Mouse (Mus musculus) limb, embryonic 13.5 days (tissue): ENCODE results near the gene Try10. TPM values are rescaled to one million over a fixed set of nuclear protein-coding genes. Genes with fewer than 3 reads are reported as not detected.
"Not testable (repeated sequence)": the region's sequence is repeated elsewhere in the genome, so short reads cannot be mapped to it uniquely, and the experiment has no call there.

Experiments used
- ATAC-seq: fragments of 200-750 bp; cut with Nextera tagmentation; 2 replicates; pipeline ENCODE4 v1.8.0; 2017; ENCODE audit warnings: low read depth, moderate number of reproducible peaks, moderate TSS enrichment; ENCODE audit not compliant: low FRiP score
- H3K27ac ChIP-seq: fragments of 300-500 bp; sonication (generic); 2 replicates; pipeline ENCODE4 v1.5.1; 2015; ENCODE audit warnings: inconsistent platforms, mild to moderate bottlenecking, moderate library complexity
- H3K27me3 ChIP-seq: fragments of 300-500 bp; sonication (generic); 2 replicates; pipeline ENCODE4 v1.6.1; 2015; ENCODE audit warnings: mild to moderate bottlenecking, inconsistent platforms
- H3K36me3 ChIP-seq: fragments of 300-500 bp; sonication (generic); 2 replicates; pipeline ENCODE4 v1.6.1; 2015; ENCODE audit warnings: inconsistent platforms, mild to moderate bottlenecking, moderate library complexity
- H3K4me1 ChIP-seq: fragments of 300-500 bp; sonication (generic); 2 replicates; pipeline ENCODE4 v1.6.1; 2015; ENCODE audit warnings: inconsistent platforms
- H3K4me2 ChIP-seq: fragments of 300-500 bp; sonication (generic); replicated peaks from 2 replicates; pipeline ENCODE4 v1.6.1; 2015; ENCODE audit warnings: inconsistent platforms, mild to moderate bottlenecking, moderate library complexity
- H3K4me3 ChIP-seq: fragments of 300-500 bp; sonication (generic); 2 replicates; pipeline ENCODE4 v1.5.1; 2015; ENCODE audit warnings: moderate library complexity, mild to moderate bottlenecking, inconsistent platforms
- H3K9ac ChIP-seq: fragments of 300-500 bp; sonication (generic); 2 replicates; pipeline ENCODE4 v1.6.1; 2015; ENCODE audit warnings: mild to moderate bottlenecking, inconsistent platforms
- H3K9me3 ChIP-seq: fragments of 300-500 bp; sonication (generic); 2 replicates; pipeline ENCODE4 v1.6.1; 2016; ENCODE audit warnings: inconsistent platforms
- WGBS: fragments of 180-500 bp; shearing (Covaris S2); methylation state at CpG from one replicate; pipeline ENCODE4 v1.1.7; 2015; 5-methylcytosine and 5-hydroxymethylcytosine counted together
- polyA plus RNA-seq: library from polyadenylated mRNA; unstranded; fragments of >200 nt; fragmentation: Nextera tagmentation; extraction: Ambion mirVana; gene quantifications from 2 replicates; pipeline ENCODE4 v1.2.1, GENCODE M21; 2015

The Try10 gene
- 0.23 TPM in 1 of 2 replicates, not detected in the other for polyA plus RNA-seq

- Histone ChIP-seq H3K27me3 (no peaks in the 10 kb centered on the region), H3K36me3 (no peaks in the 10 kb centered on the region), H3K27ac (no peak within 1 kb of the TSS), H3K4me2 (no peak within 1 kb of the TSS), H3K4me1 (no peaks in the 10 kb centered on the region), H3K9ac (no peak within 1 kb of the TSS), H3K9me3 (no peaks in the 10 kb centered on the region), H3K4me3 (no peak within 1 kb of the TSS)
- WGBS = 74% methylated on average over 2 of the region's 2 CpGs
- no peak for ATAC-seq
These were observed at the start of gene Try10 for GRCm38 (mm10) chr6:41353932-41354331. TSS of gene Try10 (plus strand) at chr6:41354105.

- H3K9me3 ChIP-seq = not testable (repeated sequence)
These were observed 37.2 kb upstream of the Try10 start, which contains the start of gene Try5 for GRCm38 (mm10) chr6:41316741-41317140. TSS of gene Try5 (minus strand) at chr6:41316841.

GRCm38 (mm10) chr6:41373772-41374171, 19.9 kb downstream of the Try10 start:
- not testable (repeated sequence) for H3K4me2 ChIP-seq, H3K27me3 ChIP-seq, H3K27ac ChIP-seq, H3K9ac ChIP-seq, H3K4me3 ChIP-seq, H3K36me3 ChIP-seq, H3K4me1 ChIP-seq, H3K9me3 ChIP-seq, ATAC-seq
- WGBS = 93% methylated on average over 2 of the region's 2 CpGs

More at GRCm38 (mm10) chr6:41316741-41317140, 37.2 kb upstream of the Try10 start, which contains the start of gene Try5:
- not testable (repeated sequence) for H3K27ac ChIP-seq, H3K36me3 ChIP-seq, H3K4me3 ChIP-seq, H3K9ac ChIP-seq, H3K4me2 ChIP-seq, H3K27me3 ChIP-seq, ATAC-seq, H3K4me1 ChIP-seq
- WGBS = 65% methylated on average over 3 of the region's 3 CpGs

- not testable (repeated sequence) for ATAC-seq, H3K4me2 ChIP-seq, H3K27ac ChIP-seq, H3K9me3 ChIP-seq, H3K27me3 ChIP-seq, H3K36me3 ChIP-seq, H3K4me1 ChIP-seq, H3K4me3 ChIP-seq, H3K9ac ChIP-seq
These were observed 23.7 kb downstream of the Try10 start, which contains the start of gene Prss3 for GRCm38 (mm10) chr6:41377578-41377977. TSS of gene Prss3 (minus strand) at chr6:41377678.

- H3K4me2 ChIP-seq = no peak overlapping the region
- no peak overlapping the region for H3K27ac ChIP-seq
- WGBS = 75% methylated on average over 2 of the region's 2 CpGs
- H3K4me1 ChIP-seq = no peaks in the 10 kb centered on the region
- H3K36me3 ChIP-seq = no peaks in the 10 kb centered on the region
- ATAC-seq = no peak
- no peak overlapping the region for H3K9ac ChIP-seq
- H3K4me3 ChIP-seq = no peak overlapping the region
- H3K27me3 ChIP-seq = no peaks in the 10 kb centered on the region
- H3K9me3 ChIP-seq = no peaks in the 10 kb centered on the region
These were observed 32.9 kb downstream of the Try10 start for GRCm38 (mm10) chr6:41386781-41387180.

- H3K9me3 ChIP-seq, ATAC-seq, H3K9ac ChIP-seq, H3K27me3 ChIP-seq, H3K4me2 ChIP-seq, H3K4me3 ChIP-seq, H3K27ac ChIP-seq, H3K4me1 ChIP-seq, H3K36me3 ChIP-seq: not testable (repeated sequence)
- WGBS = 56% methylated on average over 1 of the region's 1 CpGs
These were observed 37.7 kb downstream of the Try10 start for GRCm38 (mm10) chr6:41391640-41392039.

GRCm38 (mm10) chr6:41392056-41392455, 38.2 kb downstream of the Try10 start, which contains the start of gene Gm5771:
TSS of gene Gm5771 (plus strand) at chr6:41392356.
- H3K4me1 ChIP-seq, H3K4me3 ChIP-seq, H3K4me2 ChIP-seq, H3K9me3 ChIP-seq, H3K9ac ChIP-seq, H3K36me3 ChIP-seq, H3K27ac ChIP-seq, H3K27me3 ChIP-seq, ATAC-seq: not testable (repeated sequence)

Other genes with a start within 250 kb of the Try10 start
- gene Try4, start 51.8 kb upstream of the Try10 start, polyA plus RNA-seq = not detected in 2 replicates
- gene Try5, start 37.3 kb upstream of the Try10 start, polyA plus RNA-seq = not detected in 2 replicates
- not detected in 2 replicates for gene Prss3, start 23.6 kb downstream of the Try10 start, polyA plus RNA-seq
- gene Gm5771, start 38.3 kb downstream of the Try10 start, polyA plus RNA-seq = not detected in 2 replicates
- gene Gm10334, start 92.0 kb downstream of the Try10 start, polyA plus RNA-seq = not detected in 2 replicates
- gene Prss1, start 104.8 kb downstream of the Try10 start, polyA plus RNA-seq = 0.19 TPM in 1 of 2 replicates, not detected in the other
- gene Prss2, start 167.7 kb downstream of the Try10 start, polyA plus RNA-seq = not detected in 2 replicates